Mouse (Mus musculus) midbrain, embryonic 14.5 days (tissue): Measurements from ENCODE around the gene Gm609. TPM values are rescaled to one million over a fixed set of nuclear protein-coding genes. Genes with fewer than 3 reads are reported as not detected.

Experiments used
- ATAC-seq: fragments of 200-750 bp; cut with Nextera tagmentation; 2 replicates; pipeline ENCODE4 v1.8.0; 2017; ENCODE audit warnings: moderate number of reproducible peaks, moderate library complexity; ENCODE audit not compliant: low FRiP score, low TSS enrichment
- DNase-seq: peaks from one replicate; pipeline ENCODE4 v3.0.0-alpha.2; 2015
- H3K27ac ChIP-seq: fragments of 300-500 bp; sonication (generic); replicated peaks from 2 replicates; pipeline ENCODE4 v1.5.1; 2014; ENCODE audit warnings: mild to moderate bottlenecking, low read depth, low read length, moderate library complexity
- H3K27me3 ChIP-seq: fragments of 300-500 bp; sonication (generic); 2 replicates; pipeline ENCODE4 v1.6.1; 2014; ENCODE audit warnings: low read length, control low read depth, mixed read lengths; ENCODE audit not compliant: control insufficient read depth, insufficient read depth
- H3K36me3 ChIP-seq: fragments of 300-500 bp; sonication (generic); 2 replicates; pipeline ENCODE4 v1.6.1; 2014; ENCODE audit warnings: low read length, control low read depth; ENCODE audit not compliant: control insufficient read depth, insufficient read depth
- H3K4me1 ChIP-seq: fragments of 300-500 bp; sonication (generic); 2 replicates; pipeline ENCODE4 v1.6.1; 2014; ENCODE audit warnings: mild to moderate bottlenecking, antibody characterized with exemption, low read length, control low read depth; ENCODE audit not compliant: control insufficient read depth, insufficient read depth
- H3K4me2 ChIP-seq: fragments of 300-500 bp; sonication (generic); 2 replicates; pipeline ENCODE4 v1.6.1; 2014; ENCODE audit warnings: mild to moderate bottlenecking, low read length, moderate library complexity
- H3K4me3 ChIP-seq: fragments of 300-500 bp; sonication (generic); replicated peaks from 2 replicates; pipeline ENCODE4 v1.5.1; 2014; ENCODE audit warnings: low read depth, low read length
- H3K9ac ChIP-seq: fragments of 300-500 bp; sonication (generic); replicated peaks from 2 replicates; pipeline ENCODE4 v1.6.1; 2014; ENCODE audit warnings: mild to moderate bottlenecking, low read length, moderate library complexity
- H3K9me3 ChIP-seq: fragments of 300-500 bp; sonication (generic); 2 replicates; pipeline ENCODE4 v1.6.1; 2016; ENCODE audit warnings: low read length, control low read depth, mixed read lengths; ENCODE audit not compliant: control insufficient read depth
- WGBS: fragments of 180-500 bp; shearing (Covaris S2); extraction: QIAGEN DNeasy Blood & Tissue Kit; methylation state at CpG from one replicate; pipeline ENCODE4 v1.1.7; 2014; 5-methylcytosine and 5-hydroxymethylcytosine counted together
- polyA plus RNA-seq: library from polyadenylated mRNA; unstranded; fragments of >200 nt; fragmentation: Nextera tagmentation; extraction: Ambion mirVana; gene quantifications from 2 replicates; pipeline ENCODE4 v1.2.1, GENCODE M21; 2014

Gene Gm609
- polyA plus RNA-seq, 1 experiment from 2014 or later: not detected

- Histone ChIP-seq H3K9me3 (no peaks in the 10 kb centered on the region), H3K4me2 (no peak overlapping the region), H3K27me3 (no peaks in the 10 kb centered on the region), H3K27ac (no peak overlapping the region), H3K4me1 (no peaks in the 10 kb centered on the region), H3K9ac (no peak overlapping the region), H3K36me3 (no peaks in the 10 kb centered on the region), H3K4me3 (no peak overlapping the region)
- WGBS: 96% methylated on average over 1 of the region's 1 CpGs
- ATAC-seq (no peak), DNase-seq (no peak)
Observed at GRCm38 (mm10) chr16:45371076-45371475, 121.7 kb downstream of the Gm609 start.

GRCm38 (mm10) chr16:45369285-45369965 is 123.3 kb downstream of the Gm609 start:
- Histone ChIP-seq H3K36me3 (no peaks in the 10 kb centered on the region), H3K27me3 (no peaks in the 10 kb centered on the region), H3K9ac (no peak overlapping the region), H3K4me2 (no peak overlapping the region), H3K4me3 (no peak overlapping the region), H3K9me3 (no peaks in the 10 kb centered on the region), H3K27ac (no peak overlapping the region), H3K4me1 (no peaks in the 10 kb centered on the region)
- WGBS: 80% methylated on average over 4 of the region's 4 CpGs
- DNase-seq: no peak
- no peak for ATAC-seq

- H3K4me1 ChIP-seq: no peaks in the 10 kb centered on the region
- no peak for DNase-seq
Observed at GRCm38 (mm10) chr16:45366111-45366510, 126.7 kb downstream of the Gm609 start.

GRCm38 (mm10) chr16:45365353-45365752 is 127.4 kb downstream of the Gm609 start:
- Histone ChIP-seq H3K9me3 (no peaks in the 10 kb centered on the region), H3K27me3 (no peaks in the 10 kb centered on the region), H3K27ac (no peak overlapping the region), H3K4me1 (no peaks in the 10 kb centered on the region), H3K4me2 (no peak overlapping the region), H3K9ac (no peak overlapping the region), H3K36me3 (no peaks in the 10 kb centered on the region), H3K4me3 (no peak overlapping the region)
- no peak for DNase-seq
- ATAC-seq: no peak
- 92% methylated on average over 9 of the region's 9 CpGs for WGBS

More at GRCm38 (mm10) chr16:45366111-45366510, 126.7 kb downstream of the Gm609 start:
- H3K4me2 ChIP-seq: no peak overlapping the region
- no peak overlapping the region for H3K9ac ChIP-seq
- H3K27ac ChIP-seq: no peak overlapping the region
- no peak overlapping the region for H3K4me3 ChIP-seq
- WGBS: 75% methylated on average over 7 of the region's 7 CpGs
- H3K9me3 ChIP-seq: no peaks in the 10 kb centered on the region
- no peaks in the 10 kb centered on the region for H3K27me3 ChIP-seq
- ATAC-seq: no peak
- no peaks in the 10 kb centered on the region for H3K36me3 ChIP-seq

- Histone ChIP-seq H3K9me3 (no peaks in the 10 kb centered on the region), H3K27me3 (no peaks in the 10 kb centered on the region), H3K9ac (no peak overlapping the region), H3K36me3 (no peaks in the 10 kb centered on the region), H3K27ac (no peak overlapping the region), H3K4me2 (no peak overlapping the region), H3K4me3 (no peak overlapping the region), H3K4me1 (no peaks in the 10 kb centered on the region)
- DNase-seq (no peak), ATAC-seq (no peak)
- WGBS: 96% methylated on average over 1 of the region's 1 CpGs
Observed at GRCm38 (mm10) chr16:45364627-45365026, 128.1 kb downstream of the Gm609 start.

GRCm38 (mm10) chr16:45363480-45364045 is 129.2 kb downstream of the Gm609 start:
- Histone ChIP-seq H3K4me3 (no peak overlapping the region), H3K9ac (no peak overlapping the region), H3K27ac (no peak overlapping the region), H3K27me3 (no peaks in the 10 kb centered on the region), H3K4me2 (no peak overlapping the region), H3K9me3 (no peaks in the 10 kb centered on the region), H3K4me1 (no peaks in the 10 kb centered on the region), H3K36me3 (no peaks in the 10 kb centered on the region)
- DNase-seq: no peak
- whole genome bisulfite sequencing: 84% methylated on average over 4 of the region's 4 CpGs
- ATAC-seq: no peak

Other genes starting within 250 kb of the Gm609 start
- gene Cd200, start 83.9 kb downstream of the Gm609 start, polyA plus RNA-seq: 299 and 365 TPM in 2 replicates
- gene Gm17783, start 39.1 kb upstream of the Gm609 start, polyA plus RNA-seq: not detected in 2 replicates
- gene Slc9c1, start 42.3 kb upstream of the Gm609 start, polyA plus RNA-seq: not detected in 2 replicates
- gene Gcsam, start 117.4 kb upstream of the Gm609 start, polyA plus RNA-seq: not detected in 2 replicates
- 0.09 TPM in 1 of 2 replicates, not detected in the other for gene BC016579, start 161.1 kb upstream of the Gm609 start, polyA plus RNA-seq
- gene Tmprss7, start 200.7 kb upstream of the Gm609 start, polyA plus RNA-seq: 0.29 and 0.32 TPM in 2 replicates
- gene Tagln3, start 231.6 kb upstream of the Gm609 start, polyA plus RNA-seq: 444 and 478 TPM in 2 replicates
- 43.8 and 44.6 TPM in 2 replicates for gene Abhd10, start 250.0 kb upstream of the Gm609 start, polyA plus RNA-seq